Mouse (Mus musculus) kidney, adult 2 months (tissue): ENCODE results near the gene 1110032A03Rik. TPM values are rescaled to one million over a fixed set of nuclear protein-coding genes. Genes with fewer than 3 reads are reported as not detected.

Experiments used
- DNase-seq: peaks from one replicate; pipeline ENCODE4 v3.0.0; 2021
- H3K27ac ChIP-seq: fragments of 200-500 bp; 2 replicates; pipeline ENCODE4 v1.5.1; 2012; ENCODE audit warnings: low read depth, low read length, control low read depth, inconsistent platforms; ENCODE audit not compliant: insufficient read depth
- H3K27me3 ChIP-seq: fragments of 200-500 bp; replicated peaks from 2 replicates; pipeline ENCODE4 v1.6.1; 2012; ENCODE audit warnings: mild to moderate bottlenecking, moderate library complexity, low read length, inconsistent platforms; ENCODE audit not compliant: control insufficient read depth, insufficient read depth
- H3K36me3 ChIP-seq: fragments of 200-500 bp; 2 replicates; pipeline ENCODE4 v1.6.1; 2012; ENCODE audit warnings: mild to moderate bottlenecking, moderate library complexity, low read length, inconsistent platforms; ENCODE audit not compliant: control insufficient read depth, insufficient read depth
- H3K4me1 ChIP-seq: fragments of 200-500 bp; 2 replicates; pipeline ENCODE4 v1.6.1; 2011; ENCODE audit warnings: low read length; ENCODE audit not compliant: control insufficient read depth, insufficient read depth
- H3K4me3 ChIP-seq: fragments of 200-500 bp; 2 replicates; pipeline ENCODE4 v1.5.1; 2011; ENCODE audit warnings: mild to moderate bottlenecking, low read depth, low read length, control low read depth; ENCODE audit not compliant: insufficient read depth
- CTCF ChIP-seq: fragments of 200-500 bp; conservative IDR thresholded peaks from 2 replicates; pipeline ENCODE4 v1.5.1; 2011; ENCODE audit warnings: low read depth, mild to moderate bottlenecking, control low read depth, low read length, moderate library complexity, mixed read lengths; ENCODE audit not compliant: insufficient read depth, insufficient read length
- POLR2A ChIP-seq: fragments of 200-500 bp; IDR thresholded peaks from one replicate; pipeline ENCODE4 v1.6.1; 2011; ENCODE audit warnings: low read depth, low read length, control low read depth
- WGBS: fragments of 180-500 bp; shearing (Covaris S2); methylation state at CpG from one replicate; pipeline ENCODE4 v1.1.7; 2018; 5-methylcytosine and 5-hydroxymethylcytosine counted together
- polyA plus RNA-seq: library from polyadenylated mRNA; depleted of rRNA; stranded (reverse); fragments of >200 nt; gene quantifications from 2 replicates; pipeline ENCODE4 v1.2.3, GENCODE M21; 2012; rRNA removed

1110032A03Rik gene
- 97.4 and 111 TPM in 2 replicates for polyA plus RNA-seq

GRCm38 (mm10) chr9:50774991-50775612, at the start of gene 1110032A03Rik, which contains the start of gene Alg9:
Gene 1110032A03Rik (minus strand): TSS chr9:50775520.
Gene Alg9 (plus strand): TSS chr9:50775019.
- H3K27me3 ChIP-seq: no peaks in the 10 kb centered on the region
- WGBS: under 1% methylated on average over 50 of the region's 51 CpGs
- DNase-seq: peak; percentile 92
- H3K36me3 ChIP-seq: no peaks in the 10 kb centered on the region
- peaks cover 16% of the 10 kb centered on the region; the same call in 1 of the 2 replicates for H3K4me1 ChIP-seq
- TF ChIP-seq POLR2A: no peak
- no peak for TF ChIP-seq CTCF
- H3K4me3 ChIP-seq: peak within 1 kb of the TSS; percentile 81
- H3K27ac ChIP-seq: peak within 1 kb of the TSS; percentile 69

- H3K4me1 ChIP-seq: no peaks in the 10 kb centered on the region
- DNase-seq: no peak
- H3K4me3 ChIP-seq: no peak overlapping the region
- H3K27ac ChIP-seq: no peak overlapping the region
- H3K36me3 ChIP-seq: no peaks in the 10 kb centered on the region; the same call in 1 of the 2 replicates
- 88% methylated on average over 11 of the region's 11 CpGs for WGBS
- no peak for TF ChIP-seq CTCF
- TF ChIP-seq POLR2A: no peak
- no peaks in the 10 kb centered on the region for H3K27me3 ChIP-seq
Observed at GRCm38 (mm10) chr9:50823779-50824453, 48.6 kb upstream of the 1110032A03Rik start.

- no peaks in the 10 kb centered on the region; the same call in 1 of the 2 replicates for H3K36me3 ChIP-seq
- WGBS: 96% methylated on average over 5 of the region's 5 CpGs
- no peak for TF ChIP-seq CTCF
- TF ChIP-seq POLR2A: no peak
- H3K4me3 ChIP-seq: no peak overlapping the region
- H3K4me1 ChIP-seq: no peaks in the 10 kb centered on the region
- no peak overlapping the region for H3K27ac ChIP-seq
- no peaks in the 10 kb centered on the region for H3K27me3 ChIP-seq
- DNase-seq: no peak
Observed at GRCm38 (mm10) chr9:50822216-50822615, 46.9 kb upstream of the 1110032A03Rik start.

- TF ChIP-seq POLR2A (no peak), CTCF (no peak)
- Histone ChIP-seq H3K36me3 (no peaks in the 10 kb centered on the region; the same call in 1 of the 2 replicates), H3K4me3 (no peak overlapping the region), H3K27ac (no peak overlapping the region), H3K27me3 (no peaks in the 10 kb centered on the region), H3K4me1 (no peaks in the 10 kb centered on the region)
- no peak for DNase-seq
- WGBS: 90% methylated on average over 6 of the region's 6 CpGs
Observed at GRCm38 (mm10) chr9:50821651-50822050, 46.3 kb upstream of the 1110032A03Rik start.

GRCm38 (mm10) chr9:50819716-50820115, 44.4 kb upstream of the 1110032A03Rik start:
- no peaks in the 10 kb centered on the region for H3K4me1 ChIP-seq
- 89% methylated on average over 6 of the region's 6 CpGs for WGBS
- DNase-seq: no peak
- H3K27ac ChIP-seq: no peak overlapping the region
- H3K27me3 ChIP-seq: no peaks in the 10 kb centered on the region
- no peak overlapping the region for H3K4me3 ChIP-seq
- TF ChIP-seq CTCF: no peak
- no peak for TF ChIP-seq POLR2A
- H3K36me3 ChIP-seq: no peaks in the 10 kb centered on the region; the same call in 1 of the 2 replicates

- Histone ChIP-seq H3K27ac (no peak overlapping the region), H3K4me3 (no peak overlapping the region), H3K36me3 (no peaks in the 10 kb centered on the region; the same call in 1 of the 2 replicates), H3K27me3 (no peaks in the 10 kb centered on the region), H3K4me1 (no peaks in the 10 kb centered on the region)
- WGBS: 93% methylated on average over 6 of the region's 6 CpGs
- TF ChIP-seq CTCF (no peak), POLR2A (no peak)
- no peak for DNase-seq
Observed at GRCm38 (mm10) chr9:50818050-50818449, 42.7 kb upstream of the 1110032A03Rik start.

- H3K27ac ChIP-seq: no peak overlapping the region
- no peak overlapping the region for H3K4me3 ChIP-seq
- no peaks in the 10 kb centered on the region for H3K27me3 ChIP-seq
- no peaks in the 10 kb centered on the region; the same call in 1 of the 2 replicates for H3K36me3 ChIP-seq
- DNase-seq: no peak
- no peak for TF ChIP-seq CTCF
- TF ChIP-seq POLR2A: no peak
- WGBS: 97% methylated on average over 1 of the region's 1 CpGs
- no peaks in the 10 kb centered on the region for H3K4me1 ChIP-seq
Observed at GRCm38 (mm10) chr9:50816512-50816911, 41.2 kb upstream of the 1110032A03Rik start.

GRCm38 (mm10) chr9:50815666-50816065, 40.3 kb upstream of the 1110032A03Rik start:
- no peaks in the 10 kb centered on the region; the same call in 1 of the 2 replicates for H3K36me3 ChIP-seq
- no peaks in the 10 kb centered on the region for H3K4me1 ChIP-seq
- DNase-seq: no peak
- TF ChIP-seq POLR2A (no peak), CTCF (no peak)
- no peak overlapping the region for H3K27ac ChIP-seq
- 96% methylated on average over 4 of the region's 4 CpGs for WGBS
- H3K27me3 ChIP-seq: no peaks in the 10 kb centered on the region
- no peak overlapping the region for H3K4me3 ChIP-seq
